Mouse (Mus musculus) spleen, adult 2 months (tissue): ENCODE measurements around the gene Itgb1bp1. TPM values are rescaled to one million over a fixed set of nuclear protein-coding genes. Genes with fewer than 3 reads are reported as not detected.

Experiments
- DNase-seq, 2 experiments: peaks; one replicate each; pipeline versions ENCODE4 v3.0.0 to v3.0.0-alpha.2; 2012 to 2021; ENCODE audit warnings: low spot score in 2 of 2, low read depth in 1 of 2
- H3K27ac ChIP-seq: fragments of 200-500 bp; 2 replicates; pipeline ENCODE4 v1.5.1; 2012; ENCODE audit warnings: low read length, inconsistent platforms; ENCODE audit not compliant: insufficient read depth
- H3K27me3 ChIP-seq: fragments of 200-500 bp; 2 replicates; pipeline ENCODE4 v1.6.1; 2012; ENCODE audit warnings: mild to moderate bottlenecking, moderate library complexity, low read length, inconsistent platforms; ENCODE audit not compliant: control insufficient read depth, insufficient read depth
- H3K36me3 ChIP-seq: fragments of 200-500 bp; 2 replicates; pipeline ENCODE4 v1.6.1; 2012; ENCODE audit warnings: mild to moderate bottlenecking, low read length, inconsistent platforms; ENCODE audit not compliant: control insufficient read depth, insufficient read depth
- H3K4me1 ChIP-seq: fragments of 200-500 bp; 2 replicates; pipeline ENCODE4 v1.6.1; 2011; ENCODE audit warnings: inconsistent platforms; ENCODE audit not compliant: control insufficient read depth, insufficient read depth, insufficient read length
- H3K4me3 ChIP-seq: fragments of 200-500 bp; 2 replicates; pipeline ENCODE4 v1.5.1; 2011; ENCODE audit warnings: mild to moderate bottlenecking, inconsistent platforms; ENCODE audit not compliant: insufficient read depth, insufficient read length; ENCODE audit errors: extremely low read depth
- CTCF ChIP-seq: fragments of 200-500 bp; IDR thresholded peaks from 2 replicates; pipeline ENCODE4 v1.5.1; 2011; ENCODE audit warnings: mild to moderate bottlenecking, inconsistent platforms; ENCODE audit not compliant: insufficient read depth, insufficient read length, insufficient replicate concordance; ENCODE audit errors: extremely low read depth
- POLR2A ChIP-seq: fragments of 200-500 bp; IDR thresholded peaks from 2 replicates; pipeline ENCODE4 v1.6.1; 2011; ENCODE audit warnings: low read depth, low read length, inconsistent platforms
- WGBS: fragments of 180-500 bp; shearing (Covaris S2); methylation state at CpG from one replicate; pipeline ENCODE4 v1.1.7; 2018; 5-methylcytosine and 5-hydroxymethylcytosine counted together
- polyA plus RNA-seq: library from polyadenylated mRNA; depleted of rRNA; stranded (reverse); fragments of >200 nt; gene quantifications from 2 replicates; pipeline ENCODE4 v1.2.3, GENCODE M21; 2012

Itgb1bp1 gene
- polyA plus RNA-seq, 1 experiment = 7.1 TPM

DNA sequence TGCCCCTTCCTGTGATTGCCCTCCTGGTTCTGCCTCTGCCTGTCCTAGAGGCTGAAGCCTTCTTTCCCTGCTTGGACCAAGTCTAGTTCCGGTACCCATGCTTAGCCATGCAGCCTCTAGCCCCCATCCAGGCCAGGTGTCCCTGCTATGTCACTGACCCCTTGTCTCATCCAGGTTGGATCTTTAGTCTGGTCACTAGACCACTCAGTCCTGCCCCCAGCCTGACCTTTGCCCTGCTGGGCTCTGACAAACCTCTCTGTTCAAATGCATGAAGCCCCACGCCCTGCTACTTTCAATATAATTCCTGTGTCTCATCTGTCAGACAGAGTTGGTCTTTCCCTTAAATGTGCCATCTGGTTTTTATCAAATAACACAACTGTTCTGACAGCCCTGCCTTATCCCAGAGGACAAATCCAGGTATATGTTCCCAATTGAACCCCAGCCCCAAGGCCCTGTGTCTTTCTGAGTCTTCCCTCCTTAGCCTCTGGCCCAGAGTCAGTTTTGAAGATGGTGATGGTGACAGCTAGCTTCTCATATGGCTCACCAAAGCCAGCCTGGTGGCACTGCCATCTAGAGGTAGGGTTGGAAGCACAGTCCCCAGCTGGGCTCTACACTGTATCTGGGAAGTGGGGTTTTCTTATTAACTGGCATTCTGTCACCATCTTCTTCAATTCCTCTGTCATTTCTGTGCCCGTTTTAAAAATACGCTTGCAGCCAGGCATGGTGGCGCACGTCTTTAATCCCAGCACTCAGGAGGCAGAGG, 25.4 kb downstream of the Itgb1bp1 start:
- WGBS = 89% methylated on average over 6 of the region's 6 CpGs
- TF ChIP-seq POLR2A (no peak), CTCF (peak; percentile 26; the same call in 1 of the 2 replicates)
- H3K27me3 ChIP-seq = no peaks in the 10 kb centered on the region
- no peaks in the 10 kb centered on the region for H3K36me3 ChIP-seq
- peak in 1 of 2 experiments; percentile 14 for DNase-seq
- 0 out of 2 replicates have a peak, but pooled peaks cover 3% of the 10 kb centered on the region for H3K4me1 ChIP-seq
- H3K4me3 ChIP-seq = no peak overlapping the region
- H3K27ac ChIP-seq = no peak overlapping the region

DNA sequence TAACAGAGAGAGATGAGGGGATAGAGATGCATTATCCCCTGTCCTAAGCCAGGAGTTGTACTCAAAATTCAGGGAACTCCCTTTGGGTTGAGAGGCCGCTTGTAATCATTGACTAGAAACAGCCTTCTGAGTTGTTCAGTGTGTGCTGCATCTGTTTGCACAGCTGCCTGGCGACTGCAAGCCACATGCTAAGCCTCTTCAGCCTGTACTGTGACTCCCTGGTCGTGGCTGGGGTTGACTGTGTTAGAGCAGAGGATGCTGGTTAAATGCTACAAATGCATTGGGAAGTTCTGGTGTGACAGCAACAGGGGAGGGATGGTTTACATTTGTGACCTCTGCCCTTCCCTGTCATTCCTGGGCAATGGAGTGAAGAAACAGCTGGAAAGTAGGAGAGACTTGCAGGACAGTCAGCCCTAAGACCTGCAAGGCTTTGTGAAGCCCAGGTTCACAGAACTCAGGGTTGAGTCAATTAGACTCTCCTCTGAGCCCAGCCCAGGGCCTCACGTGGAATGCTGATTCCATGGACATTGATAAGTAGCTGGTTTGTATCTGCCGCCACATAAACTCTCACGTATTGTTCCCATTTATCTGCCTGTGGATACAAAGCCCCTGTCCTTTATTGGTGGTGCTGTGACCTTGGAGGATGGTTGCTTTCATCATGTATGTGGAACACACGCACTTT, 38.2 kb downstream of the Itgb1bp1 start:
- H3K27me3 ChIP-seq = no peaks in the 10 kb centered on the region
- WGBS = 93% methylated on average over 7 of the region's 7 CpGs
- no peak for DNase-seq
- TF ChIP-seq POLR2A = no peak
- no peak for TF ChIP-seq CTCF
- H3K4me1 ChIP-seq = no peaks in the 10 kb centered on the region
- peaks cover under 1% of the 10 kb centered on the region; the same call in 1 of the 2 replicates for H3K36me3 ChIP-seq
- H3K4me3 ChIP-seq = no peak overlapping the region
- no peak overlapping the region for H3K27ac ChIP-seq

DNA sequence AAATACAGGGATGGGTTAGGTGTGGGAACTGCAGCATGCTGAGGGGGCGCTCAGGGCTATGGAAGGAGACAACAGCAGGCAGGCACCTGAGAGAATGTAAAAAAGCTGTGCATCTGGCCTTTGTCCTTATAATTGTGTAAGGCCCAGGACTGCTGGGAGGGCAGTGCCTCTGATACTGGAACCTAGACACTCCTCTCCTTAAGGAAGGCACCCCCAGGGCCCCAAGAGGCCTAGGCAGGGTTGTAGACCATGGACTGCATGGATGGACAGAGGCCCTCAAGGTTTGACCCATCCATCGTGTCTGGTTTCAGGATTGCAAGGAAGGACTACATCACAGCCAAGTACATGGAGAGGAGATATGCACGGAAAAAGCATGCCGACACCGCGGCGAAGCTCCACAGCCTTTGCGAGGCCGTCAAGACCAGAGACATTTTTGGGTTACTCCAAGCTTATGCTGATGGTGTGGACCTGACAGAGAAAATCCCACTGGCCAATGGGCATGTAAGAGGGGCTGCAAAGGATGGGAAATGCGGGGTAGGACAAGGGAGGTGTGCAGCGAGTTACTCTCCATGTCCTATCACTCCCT, 41.6 kb downstream of the Itgb1bp1 start:
- WGBS = 97% methylated on average over 11 of the region's 11 CpGs
- Histone ChIP-seq H3K4me3 (no peak overlapping the region), H3K4me1 (no peaks in the 10 kb centered on the region), H3K36me3 (no peaks in the 10 kb centered on the region), H3K27me3 (no peaks in the 10 kb centered on the region), H3K27ac (no peak overlapping the region)
- TF ChIP-seq CTCF (no peak), POLR2A (no peak)
- DNase-seq = no peak

DNA sequence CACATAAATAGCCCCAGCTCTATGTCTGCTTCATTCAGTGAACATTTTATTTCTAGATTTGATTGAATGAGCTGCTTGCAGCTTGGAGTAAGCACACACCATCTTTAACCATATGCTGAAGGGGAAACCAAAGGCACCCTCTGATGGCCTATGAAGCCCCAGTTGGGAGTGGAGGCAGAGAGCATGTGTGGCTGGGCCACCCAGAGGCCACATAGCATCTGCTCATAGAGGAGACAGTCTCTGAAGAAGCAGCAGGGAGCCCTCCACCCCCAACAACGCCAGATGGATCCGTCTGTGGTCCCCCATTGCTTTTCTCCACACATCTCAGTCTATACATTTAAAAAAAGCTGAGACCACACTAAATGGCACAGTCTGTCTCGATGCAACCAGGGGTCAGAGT, 44.1 kb downstream of the Itgb1bp1 start:
- WGBS = 95% methylated on average over 3 of the region's 3 CpGs

GRCm38 (mm10) chr12:21234560-21234959, 51.5 kb downstream of the Itgb1bp1 start:
- H3K27ac ChIP-seq = no peak overlapping the region
- H3K27me3 ChIP-seq = no peaks in the 10 kb centered on the region
- no peaks in the 10 kb centered on the region for H3K36me3 ChIP-seq
- H3K4me1 ChIP-seq = no peaks in the 10 kb centered on the region
- no peak for DNase-seq
- TF ChIP-seq POLR2A (no peak), CTCF (no peak)
- no peak overlapping the region for H3K4me3 ChIP-seq
- 72% methylated on average over 2 of the region's 2 CpGs for WGBS

More for the DNA sequence above, 44.1 kb downstream of the Itgb1bp1 start:
- no peaks in the 10 kb centered on the region for H3K4me1 ChIP-seq
- H3K27ac ChIP-seq = no peak overlapping the region
- H3K27me3 ChIP-seq = no peaks in the 10 kb centered on the region
- TF ChIP-seq CTCF = no peak
- TF ChIP-seq POLR2A = no peak
- H3K4me3 ChIP-seq = no peak overlapping the region
- no peaks in the 10 kb centered on the region for H3K36me3 ChIP-seq
- DNase-seq = no peak

- H3K36me3 ChIP-seq = no peaks in the 10 kb centered on the region
- TF ChIP-seq POLR2A = no peak
- TF ChIP-seq CTCF = no peak
- no peaks in the 10 kb centered on the region for H3K4me1 ChIP-seq
- H3K27me3 ChIP-seq = no peaks in the 10 kb centered on the region
- no peak overlapping the region for H3K4me3 ChIP-seq
- DNase-seq = no peak
- 68% methylated on average over 7 of the region's 7 CpGs for WGBS
- no peak overlapping the region for H3K27ac ChIP-seq
Observed at GRCm38 (mm10) chr12:21233727-21234126, 52.4 kb downstream of the Itgb1bp1 start.
